Mouse (Mus musculus) granulocyte monocyte progenitor cell, adult 5-6 weeks (primary cell): ENCODE results near the gene Krt81. TPM values are rescaled to one million over a fixed set of nuclear protein-coding genes. Genes with fewer than 3 reads are reported as not detected.

Source experiments
- ATAC-seq: replicated peaks from 2 replicates; pipeline ENCODE4 v1.8.0; 2016; ENCODE audit warnings: mild to moderate bottlenecking, moderate TSS enrichment, inconsistent platforms; ENCODE audit not compliant: poor library complexity, severe bottlenecking
- total RNA-seq, 2 experiments: library from RNA; stranded (forward) in 1 of 2; stranded (reverse) in 1 of 2; fragments of 200-712, 200-1000 nt in 1 of 2; fragments of >200 nt in 1 of 2; fragmentation: Nextera tagmentation in 1 of 2; gene quantifications; 2 replicates each; pipeline ENCODE4 v1.2.3; 2014 to 2017

Krt81 gene
- total RNA-seq, 2 experiments from 2014 or later: not detected

- no peak for ATAC-seq
Measured at GRCm38 (mm10) chr15:101455292-101455691, 8.3 kb downstream of the Krt81 start.

- no peak for ATAC-seq
Measured at GRCm38 (mm10) chr15:101454774-101455173, 8.8 kb downstream of the Krt81 start.

- peak; percentile 98 for ATAC-seq
Measured at GRCm38 (mm10) chr15:101453093-101453736, 10.3 kb downstream of the Krt81 start.

- ATAC-seq: no peak
Measured at GRCm38 (mm10) chr15:101447444-101447843, 16.1 kb downstream of the Krt81 start, which contains the start of gene Krt88. Krt88 (plus strand) TSS chr15:101447744.

GRCm38 (mm10) chr15:101446572-101446971 is 17.0 kb downstream of the Krt81 start:
- no peak for ATAC-seq

GRCm38 (mm10) chr15:101440837-101441236 is 22.7 kb downstream of the Krt81 start:
- ATAC-seq: no peak

GRCm38 (mm10) chr15:101438555-101438954 is 25.0 kb downstream of the Krt81 start, which contains the start of gene Krt87:
Krt87 (minus strand) TSS chr15:101438804.
- no peak for ATAC-seq

GRCm38 (mm10) chr15:101436611-101437010 is 26.9 kb downstream of the Krt81 start:
- peak; percentile 54; the same call in 1 of the 2 replicates for ATAC-seq

GRCm38 (mm10) chr15:101424914-101425313 is 38.6 kb downstream of the Krt81 start:
- ATAC-seq: no peak

- ATAC-seq: no peak
Measured at GRCm38 (mm10) chr15:101420903-101421302, 42.6 kb downstream of the Krt81 start.

GRCm38 (mm10) chr15:101418950-101419349 is 44.6 kb downstream of the Krt81 start:
- ATAC-seq: no peak

- ATAC-seq: no peak
Measured at GRCm38 (mm10) chr15:101414807-101415565, 48.6 kb downstream of the Krt81 start.

GRCm38 (mm10) chr15:101413916-101414635 is 49.5 kb downstream of the Krt81 start:
- ATAC-seq: no peak

- ATAC-seq: no peak
Measured at GRCm38 (mm10) chr15:101412188-101412587, 51.4 kb downstream of the Krt81 start.

- ATAC-seq: peak; percentile 87
Measured at GRCm38 (mm10) chr15:101410775-101411174, 52.8 kb downstream of the Krt81 start, which contains the start of gene Krt7. Krt7 (plus strand) TSS chr15:101411043.

Other genes starting within 250 kb of the Krt81 start
- gene Grasp, start 239.6 kb downstream of the Krt81 start, total RNA-seq (2014; fragmentation: Nextera tagmentation): 3.2 and 4.1 TPM in 2 replicates
- gene Grasp, start 239.6 kb downstream of the Krt81 start, total RNA-seq (2017): 0.26 and 1.0 TPM in 2 replicates
- 1.4 and 4.0 TPM in 2 replicates for gene Nr4a1, start 209.5 kb downstream of the Krt81 start, total RNA-seq (2014; fragmentation: Nextera tagmentation)
- 2.4 and 4.1 TPM in 2 replicates for gene Nr4a1, start 209.5 kb downstream of the Krt81 start, total RNA-seq (2017)
- gene Atg101, start 179.5 kb downstream of the Krt81 start, total RNA-seq (2014; fragmentation: Nextera tagmentation): 35.3 and 36.0 TPM in 2 replicates
- gene Atg101, start 179.5 kb downstream of the Krt81 start, total RNA-seq (2017): 51.9 and 60.6 TPM in 2 replicates
- 0.60 TPM in 1 of 2 replicates, not detected in the other for gene 6030408B16Rik, start 170.5 kb downstream of the Krt81 start, total RNA-seq (2014; fragmentation: Nextera tagmentation)
- 0.86 TPM in 1 of 2 replicates, not detected in the other for gene 6030408B16Rik, start 170.5 kb downstream of the Krt81 start, total RNA-seq (2017)
- gene Krt80, start 93.6 kb downstream of the Krt81 start, total RNA-seq (2014; fragmentation: Nextera tagmentation): 3.2 and 4.2 TPM in 2 replicates
- 1.2 and 1.3 TPM in 2 replicates for gene Krt80, start 93.6 kb downstream of the Krt81 start, total RNA-seq (2017)
- gene Krt7, start 52.7 kb downstream of the Krt81 start, total RNA-seq (2014; fragmentation: Nextera tagmentation): 0.21 and 0.67 TPM in 2 replicates
- gene Krt7, start 52.7 kb downstream of the Krt81 start, total RNA-seq (2017): 0.39 TPM in 1 of 2 replicates, not detected in the other
- not detected in 2 replicates for gene Krt87, start 24.9 kb downstream of the Krt81 start, total RNA-seq (2014; fragmentation: Nextera tagmentation)
- not detected in 2 replicates for gene Krt87, start 24.9 kb downstream of the Krt81 start, total RNA-seq (2017)
- gene Krt88, start 16.0 kb downstream of the Krt81 start, total RNA-seq (2014; fragmentation: Nextera tagmentation): not detected in 2 replicates
- not detected in 2 replicates for gene Krt88, start 16.0 kb downstream of the Krt81 start, total RNA-seq (2017)
- not detected in 2 replicates for gene Krt86, start 9.7 kb upstream of the Krt81 start, total RNA-seq (2014; fragmentation: Nextera tagmentation)
- not detected in 2 replicates for gene Krt86, start 9.7 kb upstream of the Krt81 start, total RNA-seq (2017)
- not detected in 2 replicates for gene Krt83, start 27.8 kb upstream of the Krt81 start, total RNA-seq (2014; fragmentation: Nextera tagmentation)
- 0.34 TPM in 1 of 2 replicates, not detected in the other for gene Krt83, start 27.8 kb upstream of the Krt81 start, total RNA-seq (2017)
- not detected in 2 replicates for gene Gm49425, start 53.5 kb upstream of the Krt81 start, total RNA-seq (2014; fragmentation: Nextera tagmentation)
- not detected in 2 replicates for gene Gm49425, start 53.5 kb upstream of the Krt81 start, total RNA-seq (2017)
- not detected in 2 replicates for gene Krt84, start 69.1 kb upstream of the Krt81 start, total RNA-seq (2014; fragmentation: Nextera tagmentation)
- gene Krt84, start 69.1 kb upstream of the Krt81 start, total RNA-seq (2017): not detected in 2 replicates
- gene Krt82, start 86.9 kb upstream of the Krt81 start, total RNA-seq (2014; fragmentation: Nextera tagmentation): not detected in 2 replicates
- not detected in 2 replicates for gene Krt82, start 86.9 kb upstream of the Krt81 start, total RNA-seq (2017)
- not detected in 2 replicates for gene Krt90, start 99.2 kb upstream of the Krt81 start, total RNA-seq (2014; fragmentation: Nextera tagmentation)
- not detected in 2 replicates for gene Krt90, start 99.2 kb upstream of the Krt81 start, total RNA-seq (2017)
- not detected in 2 replicates for gene Krt75, start 110.2 kb upstream of the Krt81 start, total RNA-seq (2014; fragmentation: Nextera tagmentation)
- gene Krt75, start 110.2 kb upstream of the Krt81 start, total RNA-seq (2017): not detected in 2 replicates
- gene Gm5414, start 164.4 kb upstream of the Krt81 start, total RNA-seq (2014; fragmentation: Nextera tagmentation): not detected in 2 replicates
- not detected in 2 replicates for gene Gm5414, start 164.4 kb upstream of the Krt81 start, total RNA-seq (2017)
- not detected in 2 replicates for gene Gm5478, start 183.6 kb upstream of the Krt81 start, total RNA-seq (2014; fragmentation: Nextera tagmentation)
- not detected in 2 replicates for gene Gm5478, start 183.6 kb upstream of the Krt81 start, total RNA-seq (2017)
- not detected in 2 replicates for gene Krt6b, start 216.5 kb upstream of the Krt81 start, total RNA-seq (2014; fragmentation: Nextera tagmentation)
- not detected in 2 replicates for gene Krt6b, start 216.5 kb upstream of the Krt81 start, total RNA-seq (2017)
- not detected in 2 replicates for gene Krt6a, start 230.6 kb upstream of the Krt81 start, total RNA-seq (2014; fragmentation: Nextera tagmentation)
- gene Krt6a, start 230.6 kb upstream of the Krt81 start, total RNA-seq (2017): not detected in 2 replicates
- gene Krt5, start 249.1 kb upstream of the Krt81 start, total RNA-seq (2014; fragmentation: Nextera tagmentation): not detected in 2 replicates
- gene Krt5, start 249.1 kb upstream of the Krt81 start, total RNA-seq (2017): not detected in 2 replicates